Mouse (Mus musculus): ENCODE data around the gene Gpr18.

The Gpr18 gene

GRCm38 (mm10) chr14:121927451-121927850 is 11.9 kb upstream of the Gpr18 start:
- no peak for ATAC-seq (ENCODE audit: insufficient number of reproducible peaks, low FRiP score, low TSS enrichment)

- no peak for ATAC-seq (ENCODE audit: insufficient number of reproducible peaks, low FRiP score, low TSS enrichment)
These were observed 11.3 kb upstream of the Gpr18 start for GRCm38 (mm10) chr14:121926901-121927300.

GRCm38 (mm10) chr14:121924876-121925275 is 9.3 kb upstream of the Gpr18 start:
- no peak for ATAC-seq (ENCODE audit: insufficient number of reproducible peaks, low FRiP score, low TSS enrichment)

- ATAC-seq (ENCODE audit: insufficient number of reproducible peaks, low FRiP score, low TSS enrichment) = no peak
These were observed 7.2 kb upstream of the Gpr18 start for GRCm38 (mm10) chr14:121922731-121923130.

- ATAC-seq (ENCODE audit: insufficient number of reproducible peaks, low FRiP score, low TSS enrichment) = no peak
These were observed 6.4 kb upstream of the Gpr18 start for GRCm38 (mm10) chr14:121922016-121922415.

- ATAC-seq (ENCODE audit: insufficient number of reproducible peaks, low FRiP score, low TSS enrichment) = no peak
These were observed 5.0 kb upstream of the Gpr18 start for GRCm38 (mm10) chr14:121920511-121921124.

GRCm38 (mm10) chr14:121919752-121920151 is 4.2 kb upstream of the Gpr18 start:
- no peak for ATAC-seq (ENCODE audit: insufficient number of reproducible peaks, low FRiP score, low TSS enrichment)

- ATAC-seq (ENCODE audit: insufficient number of reproducible peaks, low FRiP score, low TSS enrichment) = no peak
These were observed 2.7 kb upstream of the Gpr18 start for GRCm38 (mm10) chr14:121918266-121918665.

- ATAC-seq (ENCODE audit: insufficient number of reproducible peaks, low FRiP score, low TSS enrichment) = no peak
These were observed 922 bp upstream of the Gpr18 start for GRCm38 (mm10) chr14:121916311-121917094.

- no peak for ATAC-seq (ENCODE audit: insufficient number of reproducible peaks, low FRiP score, low TSS enrichment)
These were observed 438 bp downstream of the Gpr18 start for GRCm38 (mm10) chr14:121915143-121915542.

- no peak for ATAC-seq (ENCODE audit: insufficient number of reproducible peaks, low FRiP score, low TSS enrichment)
These were observed 3.1 kb downstream of the Gpr18 start for GRCm38 (mm10) chr14:121912501-121912900.

- ATAC-seq (ENCODE audit: insufficient number of reproducible peaks, low FRiP score, low TSS enrichment) = no peak
These were observed 5.7 kb downstream of the Gpr18 start for GRCm38 (mm10) chr14:121909868-121910267.

GRCm38 (mm10) chr14:121906992-121907681 is 8.4 kb downstream of the Gpr18 start:
- no peak for ATAC-seq (ENCODE audit: insufficient number of reproducible peaks, low FRiP score, low TSS enrichment)

GRCm38 (mm10) chr14:121906341-121906991 is 9.1 kb downstream of the Gpr18 start:
- no peak for ATAC-seq (ENCODE audit: insufficient number of reproducible peaks, low FRiP score, low TSS enrichment)

GRCm38 (mm10) chr14:121904754-121905153 is 10.8 kb downstream of the Gpr18 start:
- no peak for ATAC-seq (ENCODE audit: insufficient number of reproducible peaks, low FRiP score, low TSS enrichment)

GRCm38 (mm10) chr14:121903381-121903876 is 12.2 kb downstream of the Gpr18 start:
- ATAC-seq (ENCODE audit: insufficient number of reproducible peaks, low FRiP score, low TSS enrichment) = no peak

- no peak for ATAC-seq (ENCODE audit: insufficient number of reproducible peaks, low FRiP score, low TSS enrichment)
These were observed 14.1 kb downstream of the Gpr18 start for GRCm38 (mm10) chr14:121901511-121901910.

- no peak for ATAC-seq (ENCODE audit: insufficient number of reproducible peaks, low FRiP score, low TSS enrichment)
These were observed 16.5 kb downstream of the Gpr18 start for GRCm38 (mm10) chr14:121899071-121899470.

GRCm38 (mm10) chr14:121898509-121898908 is 17.1 kb downstream of the Gpr18 start:
- ATAC-seq (ENCODE audit: insufficient number of reproducible peaks, low FRiP score, low TSS enrichment) = no peak

GRCm38 (mm10) chr14:121897773-121898172 is 17.8 kb downstream of the Gpr18 start:
- no peak for ATAC-seq (ENCODE audit: insufficient number of reproducible peaks, low FRiP score, low TSS enrichment)

All from cerebellum, adult (tissue).